Mouse (Mus musculus): Measurements from ENCODE around the gene Sp3.
"Not testable (repeated sequence)": the region's sequence is repeated elsewhere in the genome, so short reads cannot be mapped to it uniquely, and the experiment has no call there.

The Sp3 gene

DNA sequence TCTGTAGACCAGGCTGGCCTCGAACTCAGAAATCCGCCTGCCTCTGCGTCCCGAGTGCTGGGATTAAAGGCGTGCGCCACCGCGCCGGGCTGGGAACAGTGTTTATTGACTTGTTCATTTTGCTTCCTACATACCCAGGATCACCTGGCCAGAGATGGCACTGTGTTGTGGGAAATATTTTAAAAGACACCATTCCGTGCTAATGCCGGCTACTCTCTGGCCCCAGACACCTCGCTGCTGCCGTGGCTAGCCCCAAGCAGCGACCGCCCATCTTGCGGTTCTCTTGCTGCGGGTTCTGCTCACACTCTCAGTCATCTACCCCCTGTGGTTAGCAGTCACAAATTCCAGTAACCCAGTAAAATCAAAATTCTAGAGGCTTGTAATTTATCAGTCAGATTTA lies 12.3 kb upstream of the Sp3 start:
- CTCF ChIA-PET, result no interaction called here

DNA sequence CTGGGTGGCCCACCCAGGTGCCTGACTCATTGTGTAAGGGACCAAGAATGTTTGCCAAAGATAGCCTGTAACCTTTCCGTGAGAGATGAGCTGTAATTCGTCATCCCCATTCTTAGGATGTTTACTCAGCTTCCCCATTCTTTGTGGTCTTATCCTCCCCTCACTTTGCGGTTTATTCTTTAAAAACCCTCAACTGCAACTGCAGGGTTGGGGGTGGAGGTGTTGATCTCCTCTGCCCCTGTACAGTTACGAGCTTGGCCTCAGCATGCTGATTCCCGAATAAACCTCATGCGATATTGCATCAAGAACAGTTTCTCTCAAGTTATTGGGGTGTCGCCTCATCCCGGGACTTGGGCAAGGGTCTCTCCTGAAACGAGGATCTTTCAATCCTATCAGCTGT lies 8.7 kb upstream of the Sp3 start:
- CTCF ChIA-PET, result not testable (repeated sequence)

DNA sequence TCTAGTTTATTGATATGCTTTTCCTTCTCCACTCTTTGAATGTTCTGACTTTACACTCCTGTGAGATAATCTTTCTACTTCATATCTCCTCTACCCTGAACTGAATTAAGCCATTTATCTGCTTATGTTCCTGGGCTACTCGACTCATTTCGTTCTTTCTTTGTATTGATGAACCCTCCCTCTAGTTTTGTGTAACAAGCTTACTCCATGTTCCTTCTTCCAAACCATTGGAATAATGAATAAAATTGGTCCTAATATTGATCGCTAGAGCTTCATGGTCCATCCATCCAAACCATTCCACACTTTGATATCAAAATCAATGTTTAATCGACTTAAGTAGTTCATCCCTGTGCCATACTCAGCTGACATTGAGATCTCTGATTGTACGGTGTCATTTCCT lies 6.4 kb upstream of the Sp3 start, which contains the start of gene Gm11084:
Gene Gm11084, minus strand, starts transcription at position 101 of the 400 bp plus-strand sequence.
- CTCF ChIA-PET, result interaction anchor here (0.7 kb wide), 1 partner anchor 11 kb away, joined by 3 read pairs; no protein-coding TSS in a partner anchor

DNA sequence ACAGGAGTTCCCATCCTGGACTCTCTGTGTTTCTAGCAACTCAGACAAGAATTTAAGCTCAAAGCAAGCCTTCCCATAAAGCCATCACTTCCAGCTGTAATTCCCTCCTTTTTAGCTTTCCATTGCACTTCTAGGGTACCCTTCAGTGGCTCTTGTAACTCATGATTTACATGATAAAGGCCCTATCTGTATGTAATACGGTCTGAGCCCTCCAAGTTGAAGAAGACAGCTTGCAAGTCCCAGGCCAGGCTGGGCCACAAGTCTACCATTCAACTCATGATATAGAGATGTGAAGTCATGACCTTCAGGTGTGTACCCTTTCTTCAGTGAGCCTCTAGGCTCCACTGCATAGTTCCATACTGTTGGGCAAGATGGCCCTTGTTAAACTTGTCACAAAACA lies 5.3 kb upstream of the Sp3 start:
- CTCF ChIA-PET, result no interaction called here

DNA sequence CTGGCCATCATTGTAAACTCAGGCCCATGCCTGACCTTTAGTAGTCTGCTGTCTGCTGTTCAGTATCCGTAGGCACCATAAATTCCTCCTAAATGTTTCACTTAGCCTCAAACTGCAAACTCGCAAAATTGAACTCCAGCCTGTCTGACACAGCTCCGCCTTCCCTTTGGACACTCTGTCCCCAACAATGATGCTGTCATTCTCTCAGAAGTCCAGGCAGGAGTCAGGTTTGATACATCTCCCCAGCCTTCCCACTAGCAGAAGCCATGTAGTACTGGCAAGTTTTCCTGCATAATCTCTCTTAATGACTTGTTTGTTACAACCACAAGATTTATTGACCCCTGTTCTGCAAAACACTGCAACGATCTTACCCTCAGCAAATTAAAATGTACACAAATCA lies 4.6 kb upstream of the Sp3 start:
- CTCF ChIA-PET, result no interaction called here

DNA sequence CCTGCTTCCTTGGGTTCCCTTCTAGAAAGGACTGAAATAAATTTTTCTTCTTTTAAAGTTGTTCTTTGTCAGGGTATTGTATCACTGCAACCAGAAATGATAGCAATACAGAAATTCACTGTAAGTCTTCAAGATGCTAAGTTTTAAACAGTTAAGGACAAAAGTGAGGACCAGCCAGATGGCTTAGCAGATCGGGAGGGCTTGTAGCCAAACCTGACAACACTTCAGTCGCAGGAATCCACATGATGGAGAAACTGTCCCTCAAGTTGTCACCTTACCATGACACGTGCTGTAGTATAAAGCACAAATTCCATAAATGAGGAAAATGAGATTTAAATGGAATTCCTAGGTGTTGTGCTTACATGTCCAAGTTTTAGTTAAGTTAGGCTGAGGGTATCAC lies 3.0 kb upstream of the Sp3 start:
- CTCF ChIA-PET, result no interaction called here

DNA sequence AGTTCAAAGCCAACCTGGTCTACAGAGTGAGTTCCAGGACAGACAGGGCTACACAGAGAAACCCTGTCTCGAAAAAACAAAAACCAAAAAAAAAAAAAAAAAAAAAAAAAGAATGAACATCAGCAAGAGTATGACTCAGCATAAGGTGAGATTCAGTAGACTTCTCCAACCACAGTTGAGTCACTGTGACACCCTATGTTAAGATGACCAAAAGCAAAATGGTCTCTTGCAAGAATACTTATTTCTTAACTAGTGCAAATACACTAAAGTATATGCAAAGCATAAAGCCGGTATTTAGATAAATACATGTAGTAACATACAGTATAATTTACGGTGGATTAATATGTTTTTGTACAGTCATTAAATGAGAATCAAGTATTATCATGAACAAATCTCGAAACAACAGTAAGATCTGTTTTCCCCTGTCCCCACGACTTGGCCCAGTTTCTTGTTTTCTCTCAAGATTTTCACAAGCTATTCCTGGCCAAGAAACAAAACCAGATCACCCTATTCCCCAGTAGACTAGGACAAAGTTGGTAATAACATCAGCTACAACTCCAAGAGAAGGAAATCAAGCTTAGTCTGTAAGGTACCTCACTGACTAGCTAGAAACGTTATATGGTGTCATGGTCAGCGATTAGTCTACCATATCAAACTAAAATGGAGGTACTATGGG lies 2.0 kb upstream of the Sp3 start:
- CTCF ChIA-PET, result no interaction called here

DNA sequence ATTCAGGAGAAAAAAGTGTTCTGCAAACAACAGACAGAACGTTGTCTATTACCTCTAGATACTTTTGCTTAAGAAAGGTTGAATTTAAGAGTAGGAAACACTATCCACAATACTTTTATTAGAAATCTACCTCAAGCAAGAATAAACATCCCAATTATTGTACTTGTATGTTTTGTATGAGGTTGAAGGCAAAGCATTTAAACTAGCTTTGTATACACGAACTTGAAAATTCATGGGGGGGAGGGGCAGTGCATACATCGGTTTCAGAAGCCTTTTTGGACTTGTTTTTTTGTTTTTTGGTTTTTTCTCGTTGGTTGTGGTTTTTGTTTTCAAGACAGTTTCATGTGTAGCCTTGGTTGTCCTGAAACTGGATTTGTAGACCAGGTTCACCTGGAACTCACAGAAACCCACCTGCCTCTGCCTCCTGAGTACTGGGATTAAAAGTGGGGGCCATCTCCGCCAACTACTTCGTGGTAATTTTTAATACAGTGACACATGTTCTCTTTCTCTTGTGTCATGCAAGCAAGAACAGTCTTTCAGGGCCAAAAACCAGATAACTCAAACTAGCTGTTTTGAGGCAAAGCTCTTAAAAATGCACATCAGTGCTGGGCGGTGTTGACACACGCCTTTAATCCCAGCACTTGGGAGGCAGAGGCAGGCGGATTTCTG lies 1.3 kb upstream of the Sp3 start:
- CTCF ChIA-PET, result interaction anchor here (0.8 kb wide), 1 partner anchor 69 kb away, joined by 14 read pairs; no protein-coding TSS in a partner anchor

DNA sequence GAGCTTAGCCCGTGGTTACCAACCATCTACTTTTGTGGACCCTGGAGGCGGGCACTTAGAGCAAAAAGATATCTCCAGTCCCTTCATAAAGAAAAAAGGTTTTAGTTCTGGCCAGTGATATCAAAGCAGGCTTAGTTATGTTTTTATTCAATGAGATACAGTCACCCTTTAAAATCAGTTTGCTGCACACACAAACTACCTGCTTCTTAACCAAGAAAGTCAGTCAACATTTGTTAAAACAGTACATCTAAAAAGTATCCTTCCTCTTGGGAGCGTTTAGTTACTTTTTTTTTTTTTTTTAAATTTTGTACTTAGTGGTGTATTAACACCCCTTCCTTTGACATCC lies 802 bp upstream of the Sp3 start:
- CTCF ChIA-PET, result interaction anchor here (0.8 kb wide), 1 partner anchor 69 kb away, joined by 14 read pairs; no protein-coding TSS in a partner anchor

DNA sequence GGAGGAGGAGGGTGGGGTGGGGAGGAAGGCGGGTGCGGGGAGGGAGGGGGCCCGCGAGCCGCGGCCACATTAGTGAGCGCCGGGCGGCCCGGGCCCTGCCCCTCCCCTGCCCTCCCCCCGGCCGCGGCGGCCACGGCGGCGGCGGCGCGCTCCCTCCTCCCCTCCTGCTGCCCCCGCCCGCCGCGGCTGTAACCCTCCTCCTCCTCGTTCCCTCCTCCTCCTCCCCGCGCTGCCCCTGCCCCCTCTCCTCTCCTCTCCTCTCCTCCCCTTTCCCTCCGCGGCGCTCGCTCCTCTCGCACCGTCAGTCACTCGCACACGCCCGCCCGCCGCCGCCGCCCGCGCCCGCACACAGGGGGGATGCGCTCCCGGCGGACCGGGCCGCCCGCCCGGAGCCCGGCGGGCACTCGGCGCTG lies 581 bp downstream of the Sp3 start:
- CTCF ChIA-PET, result interaction anchor here (0.7 kb wide), 1 partner anchor 11 kb away, joined by 3 read pairs; no protein-coding TSS in a partner anchor

DNA sequence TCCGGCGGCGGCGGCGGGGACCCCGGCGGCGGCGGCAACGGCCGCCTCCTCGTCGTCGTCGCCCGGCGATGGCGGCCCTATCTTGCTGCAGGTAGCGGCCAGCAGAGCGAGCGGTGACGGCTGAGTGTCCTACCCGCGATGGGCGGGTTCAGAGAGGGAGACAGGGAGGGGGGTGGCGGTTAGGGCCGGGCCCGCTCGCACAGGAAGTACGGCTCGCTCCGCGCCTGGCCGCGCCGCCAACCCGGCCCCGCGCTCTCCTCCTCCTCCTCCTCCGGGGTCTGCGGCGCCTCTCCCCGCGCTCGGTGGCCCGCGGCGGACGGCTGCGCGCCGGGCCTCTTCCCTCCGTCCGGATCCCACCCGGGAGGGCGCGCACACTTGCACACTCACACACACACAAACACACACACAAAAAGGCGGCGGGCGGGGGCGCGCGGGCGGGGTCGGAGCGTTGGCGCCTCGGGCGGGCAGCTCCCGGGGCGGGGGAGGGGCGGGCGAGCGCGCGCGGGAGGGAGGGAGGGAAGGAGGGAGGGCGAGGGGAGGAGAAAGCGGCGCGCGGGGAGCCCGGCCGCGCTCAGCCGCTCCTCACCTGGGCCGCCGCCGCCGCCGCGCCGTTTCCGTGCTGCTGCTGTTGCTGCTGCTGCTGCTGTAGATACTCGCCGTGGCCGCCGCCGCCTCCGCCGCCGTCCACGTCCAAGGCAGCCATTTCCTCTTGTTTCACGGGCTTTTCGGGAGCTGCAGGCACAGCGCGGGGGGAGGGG lies 1.2 kb downstream of the Sp3 start:
- CTCF ChIA-PET, result no interaction called here

DNA sequence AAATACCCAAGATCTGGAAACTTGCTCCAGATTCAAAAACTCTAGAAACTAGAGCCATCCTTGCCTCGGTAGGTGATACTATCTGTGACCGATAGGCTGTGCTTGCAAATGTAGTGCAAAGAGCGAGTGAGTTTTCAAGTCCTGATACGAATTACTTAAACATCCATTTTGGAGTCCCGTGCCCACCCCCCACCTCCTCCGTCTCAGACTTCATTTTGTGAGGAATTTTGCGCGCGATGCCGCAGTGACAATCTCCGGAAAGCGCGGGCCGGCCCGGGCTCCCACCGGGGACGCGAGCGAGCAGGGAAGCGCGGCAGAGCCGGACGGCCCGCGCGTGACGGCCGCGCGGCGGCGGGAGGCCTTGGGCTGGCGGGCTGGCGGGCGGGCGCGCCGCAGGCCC lies 1.8 kb downstream of the Sp3 start:
- CTCF ChIA-PET, result no interaction called here

DNA sequence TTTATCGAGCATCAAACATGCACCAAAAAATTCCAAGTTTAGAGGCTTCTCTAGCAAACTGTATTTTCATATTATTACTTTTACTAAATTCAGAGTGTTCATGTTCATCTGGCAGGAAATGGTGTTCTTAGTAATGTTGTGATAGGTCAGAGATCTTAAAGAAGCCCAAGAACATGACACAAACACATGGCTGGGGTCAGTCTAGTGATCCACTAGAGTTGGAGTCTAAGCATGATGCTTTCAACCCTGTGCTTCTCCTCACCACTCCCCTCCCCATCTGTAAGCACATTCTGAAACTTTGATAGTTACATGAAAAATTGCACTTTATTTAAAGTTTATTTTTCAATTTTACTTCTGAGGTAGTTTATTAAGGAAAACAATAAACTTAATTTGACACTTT lies 3.0 kb downstream of the Sp3 start:
- CTCF ChIA-PET, result interaction anchor here (0.6 kb wide), 1 partner anchor 78 kb away, joined by 6 read pairs; no protein-coding TSS in a partner anchor

DNA sequence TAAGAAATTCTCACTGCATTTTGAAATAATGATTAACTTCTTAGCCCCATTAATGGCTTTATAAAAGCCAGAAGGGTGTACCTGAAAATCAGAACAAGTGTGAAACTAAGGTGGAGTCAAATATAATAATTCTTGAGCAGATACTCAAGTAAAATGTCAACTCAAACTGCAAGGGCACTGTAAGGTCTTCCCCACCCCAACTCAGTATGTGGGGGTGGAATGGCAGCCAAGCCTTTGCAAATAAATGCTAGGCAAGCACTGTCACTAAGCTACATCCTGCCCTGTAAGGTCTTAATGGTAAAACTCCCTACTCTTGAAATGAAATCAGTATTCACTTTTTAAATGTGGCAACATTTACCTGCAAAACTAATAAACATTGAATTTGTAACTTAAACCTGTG lies 4.2 kb downstream of the Sp3 start:
- CTCF ChIA-PET, result interaction anchor here (0.6 kb wide), 1 partner anchor 15 kb away, joined by 14 read pairs; no protein-coding TSS in a partner anchor

DNA sequence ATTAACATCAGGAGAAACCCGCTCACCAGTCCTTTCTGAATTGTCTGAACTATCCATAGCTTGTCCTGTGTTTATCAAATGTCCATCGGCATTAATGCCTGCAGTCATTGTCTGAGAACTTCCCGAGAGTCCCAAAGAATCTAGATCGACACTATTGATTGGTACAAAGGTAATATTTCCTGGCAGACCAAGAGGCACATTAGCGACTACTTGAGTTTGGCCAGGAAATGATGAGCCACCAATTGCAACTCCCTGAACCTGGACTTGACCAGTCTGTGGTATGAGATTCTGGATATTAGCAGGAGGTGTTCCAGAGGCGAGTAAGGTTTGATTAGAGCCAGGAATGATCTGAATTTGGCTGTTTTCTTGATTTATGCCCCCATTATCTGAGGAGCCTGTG lies 9.4 kb downstream of the Sp3 start:
- CTCF ChIA-PET, result no interaction called here

DNA sequence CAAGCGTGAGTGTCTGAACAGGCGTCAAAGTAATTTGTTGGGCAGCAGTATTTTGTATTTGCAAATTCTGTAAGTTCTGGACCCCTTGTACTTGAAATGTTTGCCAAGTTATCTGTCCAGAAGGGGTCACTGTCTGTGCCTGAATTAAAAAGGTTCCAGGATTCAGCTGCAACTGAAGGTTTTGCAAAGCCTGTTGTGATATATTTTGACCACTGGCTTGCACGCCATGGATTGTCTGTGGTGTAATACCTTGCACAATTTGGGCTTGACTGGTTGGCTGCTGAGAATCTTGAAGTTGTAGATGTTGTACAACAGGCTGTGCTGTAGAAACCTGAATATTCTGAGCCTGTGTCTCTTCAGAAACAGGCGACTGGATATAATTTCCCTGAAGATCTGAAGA lies 9.9 kb downstream of the Sp3 start:
- CTCF ChIA-PET, result no interaction called here

DNA sequence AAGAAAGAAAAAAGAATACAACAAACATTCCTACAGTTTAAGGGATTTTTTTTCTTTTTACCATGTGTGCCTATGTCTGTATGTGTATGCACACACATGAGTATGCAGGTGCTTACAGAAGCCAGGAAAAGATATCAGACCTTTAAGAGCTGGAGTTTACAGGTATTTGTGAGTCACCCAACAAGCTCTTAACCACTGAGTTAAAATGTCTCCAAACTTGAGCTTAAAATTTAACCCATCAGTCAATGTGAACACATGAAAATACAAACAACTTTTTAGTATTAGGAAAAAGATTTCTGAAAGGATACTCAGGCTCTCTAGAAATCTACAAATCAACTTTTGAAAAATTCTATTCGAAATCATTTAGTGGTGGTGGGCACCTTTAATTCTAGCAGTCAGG lies 11.7 kb downstream of the Sp3 start:
- CTCF ChIA-PET, result interaction anchor here (0.6 kb wide), 1 partner anchor 313 kb away, joined by 6 read pairs; no protein-coding TSS in a partner anchor

DNA sequence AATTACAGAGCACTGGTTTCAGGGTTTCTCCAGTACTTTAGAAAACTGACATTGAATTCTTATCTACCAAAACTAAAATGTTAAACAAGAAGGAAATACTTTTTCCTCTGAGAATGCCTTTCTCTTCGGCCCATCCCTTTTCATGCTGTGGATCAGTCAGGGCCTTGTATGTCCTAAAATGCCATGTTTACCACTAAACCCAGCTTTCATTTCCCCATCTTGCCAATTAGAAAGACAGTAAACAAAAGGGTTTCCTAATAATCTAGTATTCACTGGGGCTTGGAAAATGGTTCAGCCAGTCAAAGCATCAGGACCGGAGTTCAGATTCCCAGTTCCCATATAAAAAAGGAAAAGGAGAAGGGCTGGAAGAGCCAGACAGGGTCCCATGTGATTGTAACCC lies 14.8 kb downstream of the Sp3 start:
- CTCF ChIA-PET, result no interaction called here

DNA sequence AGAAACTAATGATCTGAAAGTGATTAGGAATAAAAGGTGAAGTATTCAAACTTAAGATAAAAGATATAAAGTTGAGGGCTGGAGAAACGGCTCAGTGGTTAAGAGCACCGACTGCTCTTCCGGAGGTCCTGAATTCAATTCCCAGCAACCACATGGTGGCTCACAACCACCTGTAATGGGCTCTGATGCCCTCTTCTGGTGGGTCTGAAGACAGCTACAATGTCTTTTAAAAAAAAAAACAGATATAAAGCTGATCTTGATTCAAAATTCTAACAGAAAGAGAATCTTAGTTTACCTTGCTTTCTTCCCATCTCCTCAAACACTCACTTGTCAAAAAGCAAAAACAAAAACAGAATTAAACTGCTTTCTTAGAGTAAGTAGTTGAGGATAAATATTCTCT lies 23.8 kb downstream of the Sp3 start:
- CTCF ChIA-PET, result no interaction called here

DNA sequence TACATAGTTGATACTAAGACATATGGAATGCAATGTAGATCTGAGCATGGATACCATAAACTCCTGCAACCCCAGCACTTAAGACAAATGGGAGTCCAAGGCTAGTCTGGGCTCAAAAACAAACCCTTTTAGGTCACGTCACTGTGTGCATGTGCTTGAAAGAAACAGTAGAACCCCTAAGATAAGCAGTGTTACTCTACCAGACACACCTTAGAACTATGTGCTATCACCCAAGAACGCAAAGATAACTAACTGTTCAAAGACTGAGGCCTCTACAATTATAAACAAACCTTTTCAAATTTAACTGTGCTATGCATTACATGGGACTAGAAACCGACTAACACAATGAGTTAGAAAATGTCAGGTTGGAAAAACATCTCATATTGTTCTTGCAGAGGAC lies 27.3 kb downstream of the Sp3 start:
- CTCF ChIA-PET, result no interaction called here

DNA sequence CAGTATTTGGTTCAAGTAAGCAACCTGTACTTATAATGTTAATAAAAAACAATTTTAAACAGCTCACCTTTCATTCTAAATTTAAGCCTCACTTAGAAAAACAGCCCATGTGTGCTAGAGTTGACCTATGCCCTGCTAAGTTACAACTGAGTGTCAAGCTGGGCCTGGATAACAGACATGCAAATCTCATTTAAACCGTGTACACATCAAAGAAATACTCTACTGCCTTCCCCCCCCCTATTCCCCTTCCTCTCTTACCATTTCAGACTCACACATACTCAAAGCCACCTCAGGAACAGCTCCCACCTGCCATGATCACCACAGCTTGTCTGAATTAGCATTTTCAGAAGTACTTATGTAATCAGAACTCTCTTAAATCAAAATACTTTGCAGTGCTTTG lies 44.3 kb downstream of the Sp3 start:
- CTCF ChIA-PET, result interaction anchor here (0.6 kb wide), 1 partner anchor 346 kb away, joined by 3 read pairs; no protein-coding TSS in a partner anchor

DNA sequence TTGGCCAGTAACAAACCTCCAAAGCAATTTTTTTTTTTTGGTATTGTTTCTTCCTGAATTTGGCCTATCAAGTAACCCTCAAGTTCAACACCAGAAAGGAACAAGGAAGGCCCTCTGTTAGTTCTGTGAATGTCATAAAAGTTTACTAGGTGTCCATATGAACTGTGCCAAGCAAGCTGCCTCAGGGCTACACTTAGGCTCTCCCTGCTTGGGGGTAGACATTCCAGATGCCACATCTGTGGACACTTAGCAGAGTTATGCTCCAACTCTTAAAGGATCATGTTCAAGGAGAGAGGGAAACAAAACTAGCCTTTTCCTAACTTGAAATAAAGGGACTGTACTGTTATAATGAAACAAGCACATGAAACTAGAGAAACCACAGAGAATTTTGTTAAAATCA lies 48.1 kb downstream of the Sp3 start:
- CTCF ChIA-PET, result interaction anchor here (0.6 kb wide), 1 partner anchor 336 kb away, joined by 3 read pairs; no protein-coding TSS in a partner anchor

DNA sequence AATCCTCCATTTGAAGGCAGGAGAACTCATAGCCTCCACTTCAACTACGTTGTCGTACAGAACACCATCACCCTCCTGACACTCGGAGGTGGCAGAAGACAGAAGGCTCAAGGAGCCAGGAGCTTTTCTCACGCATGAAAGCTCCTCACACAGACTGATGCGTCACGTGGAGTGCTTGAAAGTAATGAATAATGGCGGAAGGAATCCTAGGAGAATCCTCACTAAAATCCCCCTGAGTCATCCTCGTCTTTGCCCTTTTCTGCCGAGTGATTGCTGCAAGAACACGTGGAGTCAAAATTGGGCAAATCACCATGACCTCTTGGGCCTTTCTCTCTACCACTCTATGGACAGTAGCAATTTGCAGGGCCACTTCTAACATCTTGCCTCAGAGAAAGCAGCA lies 55.3 kb downstream of the Sp3 start:
- CTCF ChIA-PET, result no interaction called here

Measured in spleen, embryonic (tissue).